Mouse (Mus musculus) heart, embryonic 10.5 days (tissue): ENCODE measurements at regions not wholly inside any gene's neighbourhood (a gene's known extent, or its start where the extent isn't known, plus 50 kb on each side); places are given as distances from the start of the nearest gene placed in this dataset.

Source experiments
- DNase-seq: peaks from one replicate; pipeline ENCODE4 v3.0.0-alpha.2; 2017; ENCODE audit warnings: low spot score
- H3K27ac ChIP-seq: fragments of 300-500 bp; sonication (generic); 2 replicates; pipeline ENCODE4 v1.5.1; 2016; ENCODE audit warnings: mild to moderate bottlenecking
- H3K27me3 ChIP-seq: fragments of 300-500 bp; sonication (generic); 2 replicates; pipeline ENCODE4 v1.6.1; 2016; ENCODE audit warnings: mild to moderate bottlenecking; ENCODE audit not compliant: poor library complexity, insufficient read depth, severe bottlenecking
- H3K36me3 ChIP-seq: fragments of 300-500 bp; sonication (generic); 2 replicates; pipeline ENCODE4 v1.6.1; 2016; ENCODE audit warnings: mild to moderate bottlenecking, moderate library complexity
- H3K4me1 ChIP-seq: fragments of 300-500 bp; sonication (generic); 2 replicates; pipeline ENCODE4 v1.6.1; 2016; ENCODE audit warnings: mild to moderate bottlenecking
- H3K4me3 ChIP-seq: fragments of 300-500 bp; sonication (generic); 2 replicates; pipeline ENCODE4 v1.5.1; 2016; ENCODE audit warnings: mild to moderate bottlenecking, moderate library complexity
- H3K9me3 ChIP-seq: fragments of 300-500 bp; sonication (generic); 2 replicates; pipeline ENCODE4 v1.6.1; 2016; ENCODE audit warnings: mild to moderate bottlenecking, moderate library complexity
- WGBS: fragments of 180-500 bp; shearing (Covaris S2); methylation state at CpG from one replicate; pipeline ENCODE4 v1.1.7; 2016; 5-methylcytosine and 5-hydroxymethylcytosine counted together

DNA sequence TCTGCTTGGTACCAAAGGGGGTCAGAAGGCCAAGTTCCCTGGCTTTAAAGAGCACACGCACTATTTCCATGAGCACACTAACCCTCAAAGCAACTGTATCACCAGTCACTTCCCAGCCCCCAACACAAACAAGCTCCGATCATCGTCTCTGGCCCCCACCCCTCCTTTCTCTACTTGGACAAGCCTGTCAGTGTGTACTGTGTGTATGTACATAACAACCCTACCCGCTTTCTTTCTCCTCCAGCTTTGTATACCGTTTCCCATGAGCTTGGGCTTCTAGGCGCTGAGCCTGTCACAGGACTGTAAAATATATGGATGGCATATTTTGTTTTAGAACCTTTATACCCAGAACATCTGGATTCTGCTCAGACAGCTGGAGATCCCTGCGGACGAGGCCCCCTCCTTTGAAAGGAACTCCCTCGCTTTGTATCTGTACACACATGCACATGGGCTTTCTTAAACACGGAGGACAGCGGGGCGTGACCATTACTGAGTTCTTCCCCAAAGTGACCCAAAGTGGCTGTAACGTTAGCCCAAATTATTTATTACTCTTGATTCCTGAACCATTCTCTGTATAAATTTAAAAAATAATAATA, 95.1 kb downstream of the Cpn2 start:
- H3K4me1 ChIP-seq, result peaks cover 31% of the 10 kb centered on the region
- no peaks in the 10 kb centered on the region for H3K36me3 ChIP-seq
- 65% methylated on average over 13 of the region's 13 CpGs for WGBS
- no peaks in the 10 kb centered on the region for H3K9me3 ChIP-seq
- DNase-seq, result no peak
- 0 out of 2 replicates have a peak overlapping the region, but pooled peaks have one; percentile 32 for H3K27ac ChIP-seq
- no peak overlapping the region for H3K4me3 ChIP-seq
- H3K27me3 ChIP-seq, result peaks cover 26% of the 10 kb centered on the region; the same call in 1 of the 2 replicates

DNA sequence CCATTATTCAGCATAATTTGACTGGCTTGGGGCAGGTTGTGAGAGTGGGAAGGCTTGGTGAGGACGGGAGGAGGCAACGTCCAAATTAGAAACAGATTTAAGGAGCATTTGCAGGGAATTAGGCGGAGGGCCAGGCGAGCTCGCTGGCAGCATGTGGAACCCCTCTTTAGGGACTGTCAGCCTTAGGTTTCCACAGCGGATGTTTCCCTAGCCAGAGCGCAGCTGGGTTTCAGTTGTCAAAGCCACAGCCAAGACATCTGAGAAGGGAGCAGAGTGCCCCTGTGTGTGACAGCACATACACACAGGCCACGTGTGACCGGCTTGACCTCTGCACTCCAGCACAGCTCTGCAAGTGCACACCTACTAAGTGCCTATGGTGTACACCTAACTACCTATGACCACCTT, 94.5 kb downstream of the Cpn2 start:
- Histone ChIP-seq H3K9me3 (no peaks in the 10 kb centered on the region), H3K27me3 (peaks cover 26% of the 10 kb centered on the region; the same call in 1 of the 2 replicates), H3K27ac (no peak overlapping the region), H3K36me3 (no peaks in the 10 kb centered on the region), H3K4me1 (peaks cover 31% of the 10 kb centered on the region), H3K4me3 (no peak overlapping the region)
- WGBS, result 47% methylated on average over 9 of the region's 9 CpGs
- no peak for DNase-seq

DNA sequence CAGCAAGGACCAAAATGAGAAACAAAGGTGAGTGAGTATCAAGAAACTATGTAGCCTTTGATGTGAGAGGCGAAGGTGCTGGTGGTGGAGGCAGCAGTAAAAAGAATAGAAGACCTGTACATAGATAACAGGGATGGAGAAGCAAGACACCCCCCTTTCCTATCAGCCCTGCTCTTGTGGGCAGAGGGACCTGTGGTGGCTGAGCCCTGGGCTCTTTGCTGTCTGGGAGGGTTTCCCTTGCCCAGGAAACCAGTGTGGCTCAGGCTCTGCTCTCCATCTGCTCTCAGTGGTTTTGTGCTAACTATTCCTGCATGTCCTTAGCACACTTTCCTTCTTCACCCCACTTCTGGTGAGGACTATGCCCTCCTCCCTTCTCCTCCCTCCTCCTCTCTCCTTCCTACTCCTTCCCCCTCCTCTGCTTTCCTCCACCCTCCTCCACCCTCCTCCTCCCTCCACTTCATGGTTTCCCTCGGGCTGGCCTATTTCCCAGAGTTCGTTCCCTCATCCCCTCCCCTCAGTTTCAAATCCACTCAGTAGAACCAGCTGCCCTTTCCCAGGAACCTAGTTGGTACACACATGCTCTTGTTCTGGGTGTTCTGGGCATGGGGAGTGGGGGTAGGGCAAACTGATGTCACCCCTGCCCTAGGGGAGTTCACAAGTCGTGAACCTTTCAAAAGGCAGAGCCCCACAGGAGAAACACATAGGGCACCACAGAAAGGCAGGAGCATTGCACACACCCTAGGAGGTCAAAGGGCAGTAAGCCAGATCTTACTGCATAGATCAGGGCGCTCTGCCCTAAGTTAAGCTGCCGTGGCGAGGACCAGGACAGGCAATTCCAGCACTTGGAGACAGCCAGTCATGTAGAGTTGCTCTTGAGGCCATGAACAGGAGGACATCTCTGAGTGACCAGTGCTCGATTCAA, 93.1 kb downstream of the Cpn2 start:
- Histone ChIP-seq H3K4me1 (peaks cover 37% of the 10 kb centered on the region), H3K27ac (0 out of 2 replicates have a peak overlapping the region, but pooled peaks have one; percentile 47), H3K4me3 (no peak overlapping the region), H3K9me3 (no peaks in the 10 kb centered on the region), H3K27me3 (peaks cover 26% of the 10 kb centered on the region; the same call in 1 of the 2 replicates), H3K36me3 (no peaks in the 10 kb centered on the region)
- 62% methylated on average over 8 of the region's 8 CpGs for WGBS
- no peak for DNase-seq

DNA sequence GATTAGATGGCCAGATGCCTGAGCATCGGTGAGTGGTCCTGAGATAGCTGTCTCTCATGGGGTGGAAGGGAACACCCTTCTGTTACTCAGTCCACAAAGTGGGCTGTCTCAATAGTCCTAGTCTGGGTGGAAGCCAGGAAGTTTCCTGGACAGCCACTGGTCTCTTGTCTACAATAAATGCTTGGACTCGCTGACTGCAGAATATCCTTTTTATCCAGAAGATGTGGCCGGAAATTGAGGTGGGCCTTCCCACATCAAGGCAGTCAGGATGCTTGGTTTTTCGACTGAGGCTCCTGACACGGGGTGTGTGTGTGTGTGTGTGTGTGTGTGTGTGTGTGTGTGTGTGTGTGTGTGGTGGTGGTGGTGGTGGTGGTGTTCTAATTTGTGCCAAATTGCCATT, 91.0 kb downstream of the Cpn2 start:
- 91% methylated on average over 5 of the region's 5 CpGs for WGBS
- H3K9me3 ChIP-seq, result no peaks in the 10 kb centered on the region
- no peak overlapping the region for H3K27ac ChIP-seq
- peaks cover 45% of the 10 kb centered on the region for H3K4me1 ChIP-seq
- DNase-seq, result no peak
- H3K4me3 ChIP-seq, result no peak overlapping the region
- no peaks in the 10 kb centered on the region for H3K36me3 ChIP-seq
- H3K27me3 ChIP-seq, result peaks cover 28% of the 10 kb centered on the region

DNA sequence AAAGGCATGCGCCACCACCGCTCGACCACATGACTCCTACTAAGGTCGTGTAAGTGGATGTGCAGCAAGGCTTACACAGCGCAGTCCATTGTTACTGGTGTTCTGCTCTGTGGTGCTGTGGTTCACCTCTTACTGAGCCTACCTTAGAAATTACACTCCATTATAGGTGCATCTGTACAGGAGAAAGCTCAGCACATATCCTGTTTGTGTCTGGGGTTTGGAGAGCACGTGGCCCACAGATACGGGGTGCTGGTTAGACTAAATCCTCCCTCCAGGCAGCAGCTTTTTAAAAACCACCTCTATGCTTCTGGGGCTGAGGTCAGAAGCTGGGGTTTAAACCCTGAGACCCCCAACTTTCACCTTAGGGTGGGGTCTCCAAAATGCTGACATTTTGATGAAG, 89.5 kb downstream of the Cpn2 start:
- no peak for DNase-seq
- peaks cover 30% of the 10 kb centered on the region for H3K4me1 ChIP-seq
- peaks cover 21% of the 10 kb centered on the region for H3K27me3 ChIP-seq
- no peaks in the 10 kb centered on the region for H3K9me3 ChIP-seq
- no peak overlapping the region for H3K4me3 ChIP-seq
- WGBS, result 88% methylated on average over 7 of the region's 7 CpGs
- H3K36me3 ChIP-seq, result no peaks in the 10 kb centered on the region
- no peak overlapping the region for H3K27ac ChIP-seq

DNA sequence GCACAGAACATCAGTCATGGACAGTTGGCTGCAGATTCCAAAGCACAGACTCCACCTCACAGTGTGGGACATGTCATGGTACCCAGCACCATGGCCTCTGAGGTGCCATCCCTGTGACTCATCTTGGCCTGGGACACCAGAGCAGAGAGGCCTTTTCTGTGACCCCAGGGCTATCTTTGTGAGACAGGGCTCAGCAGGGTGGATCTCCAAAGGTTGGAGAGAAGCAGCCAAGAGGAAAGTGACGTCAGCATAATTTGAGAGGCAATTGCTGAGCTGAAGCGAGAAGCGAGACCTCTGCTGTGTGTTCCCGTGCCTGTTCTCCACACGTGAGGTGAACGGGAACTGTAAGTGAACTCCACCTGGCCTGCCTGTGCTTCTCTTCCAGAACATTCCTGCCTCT, 88.7 kb downstream of the Cpn2 start:
- H3K27ac ChIP-seq, result no peak overlapping the region
- H3K27me3 ChIP-seq, result peaks cover 26% of the 10 kb centered on the region
- WGBS, result 70% methylated on average over 6 of the region's 6 CpGs
- H3K9me3 ChIP-seq, result no peaks in the 10 kb centered on the region
- DNase-seq, result no peak
- no peaks in the 10 kb centered on the region for H3K36me3 ChIP-seq
- H3K4me1 ChIP-seq, result peaks cover 28% of the 10 kb centered on the region
- H3K4me3 ChIP-seq, result no peak overlapping the region

DNA sequence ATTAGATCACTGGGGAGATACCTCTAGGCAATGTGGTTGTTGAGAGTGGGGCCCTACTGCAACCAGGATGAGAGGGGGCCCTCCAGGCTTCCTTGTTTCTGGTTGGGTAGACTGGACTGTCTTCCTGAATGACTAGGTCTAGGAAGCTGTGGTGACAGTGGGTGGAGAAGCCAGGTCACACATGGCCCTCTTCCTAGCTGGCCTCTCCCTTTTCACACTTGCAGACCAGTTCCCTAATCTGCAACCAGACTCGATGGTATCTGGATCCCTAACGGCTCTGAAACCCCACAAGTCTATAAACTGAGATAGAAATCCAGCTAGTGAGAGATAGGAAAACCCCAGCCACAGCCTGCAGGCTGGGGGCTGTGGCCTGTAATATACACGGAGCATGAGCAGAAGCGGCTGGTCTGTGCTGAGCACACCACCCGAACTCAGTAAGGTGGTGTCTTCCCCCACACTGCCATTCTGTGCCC, 87.8 kb downstream of the Cpn2 start:
- no peak for DNase-seq
- H3K9me3 ChIP-seq, result no peaks in the 10 kb centered on the region
- H3K27me3 ChIP-seq, result peaks cover 20% of the 10 kb centered on the region
- H3K27ac ChIP-seq, result no peak overlapping the region
- H3K36me3 ChIP-seq, result no peaks in the 10 kb centered on the region
- WGBS, result 48% methylated on average over 5 of the region's 5 CpGs
- H3K4me3 ChIP-seq, result no peak overlapping the region
- peaks cover 26% of the 10 kb centered on the region for H3K4me1 ChIP-seq

DNA sequence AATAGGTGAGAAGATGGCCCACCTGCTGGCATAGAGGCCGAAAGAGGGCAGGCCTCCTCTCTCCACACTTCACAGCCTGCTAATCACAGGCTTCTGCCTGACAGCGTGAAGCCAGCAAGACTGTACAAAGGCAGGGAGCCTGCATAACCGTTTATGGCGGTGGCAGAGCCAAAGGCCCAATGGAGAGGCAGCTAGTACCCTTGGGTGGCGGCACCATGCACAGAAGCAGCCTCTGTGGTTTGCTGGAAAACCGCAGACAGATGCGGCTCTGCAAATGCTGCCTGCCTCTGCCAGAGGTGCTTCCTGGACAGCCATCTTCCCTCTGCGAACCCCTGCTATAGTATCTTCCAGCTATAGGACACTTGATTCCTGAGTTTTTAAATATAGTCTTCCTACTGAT, 86.2 kb downstream of the Cpn2 start:
- DNase-seq, result no peak
- Histone ChIP-seq H3K9me3 (no peaks in the 10 kb centered on the region), H3K27ac (no peak overlapping the region), H3K27me3 (peaks cover 28% of the 10 kb centered on the region), H3K4me3 (no peak overlapping the region), H3K36me3 (no peaks in the 10 kb centered on the region), H3K4me1 (peaks cover 37% of the 10 kb centered on the region)
- WGBS, result 69% methylated on average over 8 of the region's 8 CpGs

DNA sequence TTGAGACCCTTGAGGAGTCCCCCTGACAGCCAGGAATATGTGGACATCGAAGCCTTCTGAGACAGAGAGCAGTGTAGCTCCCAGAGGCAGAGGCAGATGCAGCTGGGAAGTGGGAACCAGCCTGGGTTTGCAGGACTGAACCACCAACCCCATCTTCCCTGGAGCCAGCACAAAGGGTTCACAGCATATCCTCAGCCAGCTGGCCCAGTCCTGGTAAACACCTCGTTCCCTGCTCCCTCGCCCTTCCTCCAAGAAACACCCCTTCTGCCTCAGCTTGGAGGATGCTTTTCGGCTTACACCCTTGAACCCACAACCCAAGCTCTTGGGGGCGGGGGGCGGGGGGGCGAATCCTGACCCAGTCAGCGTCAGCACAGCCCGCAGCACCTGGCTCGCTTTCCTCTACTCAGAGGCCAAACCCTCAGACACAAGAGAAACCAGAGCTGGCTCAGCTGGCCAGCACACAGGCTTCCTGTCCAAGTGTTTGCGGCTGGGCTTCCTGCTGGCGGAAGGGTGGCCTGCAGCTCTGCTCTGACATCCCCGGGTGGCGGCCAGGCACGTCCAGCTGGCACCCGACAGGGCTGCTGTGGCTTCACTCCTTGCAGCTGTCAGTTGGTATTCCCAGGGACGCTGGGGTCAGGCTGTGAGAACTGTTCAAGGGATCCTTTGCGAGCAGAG, 82.6 kb downstream of the Cpn2 start:
- Histone ChIP-seq H3K27ac (peak overlapping the region; percentile 82), H3K27me3 (peaks cover 49% of the 10 kb centered on the region), H3K9me3 (no peaks in the 10 kb centered on the region), H3K36me3 (no peaks in the 10 kb centered on the region), H3K4me3 (peak overlapping the region; percentile 16), H3K4me1 (peaks cover 56% of the 10 kb centered on the region)
- DNase-seq, result no peak
- WGBS, result 18% methylated on average over 18 of the region's 18 CpGs

DNA sequence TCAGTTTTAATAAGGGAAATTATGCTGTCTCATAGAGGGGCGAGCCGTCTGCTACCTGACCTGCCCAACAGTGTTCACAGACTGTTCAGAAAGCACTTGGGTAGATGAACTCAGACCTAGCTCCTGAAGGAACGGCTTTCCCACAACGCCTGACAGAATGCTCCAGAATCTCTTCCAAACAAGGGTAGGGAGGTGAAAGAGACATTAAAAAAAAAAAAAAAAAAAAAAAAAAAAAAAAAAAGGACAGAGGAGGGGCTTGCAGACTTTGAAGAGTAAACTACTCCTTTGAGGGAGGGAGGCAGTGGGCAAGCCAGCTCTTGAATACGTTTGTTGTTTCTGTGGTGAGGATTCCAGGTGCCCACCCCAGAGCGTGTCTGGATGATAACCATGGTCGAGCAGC, 81.6 kb downstream of the Cpn2 start:
- H3K36me3 ChIP-seq, result no peaks in the 10 kb centered on the region
- peaks cover 60% of the 10 kb centered on the region for H3K4me1 ChIP-seq
- H3K27ac ChIP-seq, result no peak overlapping the region; the same call in 1 of the 2 replicates
- 55% methylated on average over 7 of the region's 7 CpGs for WGBS
- H3K9me3 ChIP-seq, result no peaks in the 10 kb centered on the region
- DNase-seq, result no peak
- no peak overlapping the region for H3K4me3 ChIP-seq
- peaks cover 49% of the 10 kb centered on the region for H3K27me3 ChIP-seq

DNA sequence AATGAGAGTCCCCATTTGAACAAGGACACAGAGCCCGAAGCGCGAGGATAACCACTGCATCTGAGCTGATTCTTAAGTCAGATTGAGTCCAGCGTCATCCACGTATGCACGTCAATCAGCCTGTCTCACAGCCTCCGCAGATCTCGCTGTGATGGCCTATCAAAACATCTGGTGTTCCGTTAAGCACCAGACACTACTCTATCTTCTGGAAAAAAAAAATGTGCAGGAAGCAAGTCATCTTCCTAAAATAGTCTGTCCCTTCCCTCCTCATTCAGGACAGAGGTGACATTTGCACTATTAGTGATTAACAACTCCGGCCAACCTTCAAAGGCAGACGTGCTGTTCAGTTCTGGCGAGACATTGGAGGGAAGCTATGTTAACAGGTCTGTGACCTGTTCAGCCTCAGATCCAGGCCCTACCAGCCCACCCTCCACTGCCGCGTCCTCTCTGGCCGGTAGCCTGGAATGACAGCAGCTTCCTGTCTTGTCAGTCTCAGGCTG, 81.0 kb downstream of the Cpn2 start:
- H3K4me3 ChIP-seq, result no peak overlapping the region
- H3K4me1 ChIP-seq, result peaks cover 62% of the 10 kb centered on the region
- no peaks in the 10 kb centered on the region for H3K36me3 ChIP-seq
- H3K27me3 ChIP-seq, result peaks cover 52% of the 10 kb centered on the region
- H3K27ac ChIP-seq, result peak overlapping the region; percentile 88
- 29% methylated on average over 15 of the region's 15 CpGs for WGBS
- no peak for DNase-seq
- no peaks in the 10 kb centered on the region for H3K9me3 ChIP-seq

DNA sequence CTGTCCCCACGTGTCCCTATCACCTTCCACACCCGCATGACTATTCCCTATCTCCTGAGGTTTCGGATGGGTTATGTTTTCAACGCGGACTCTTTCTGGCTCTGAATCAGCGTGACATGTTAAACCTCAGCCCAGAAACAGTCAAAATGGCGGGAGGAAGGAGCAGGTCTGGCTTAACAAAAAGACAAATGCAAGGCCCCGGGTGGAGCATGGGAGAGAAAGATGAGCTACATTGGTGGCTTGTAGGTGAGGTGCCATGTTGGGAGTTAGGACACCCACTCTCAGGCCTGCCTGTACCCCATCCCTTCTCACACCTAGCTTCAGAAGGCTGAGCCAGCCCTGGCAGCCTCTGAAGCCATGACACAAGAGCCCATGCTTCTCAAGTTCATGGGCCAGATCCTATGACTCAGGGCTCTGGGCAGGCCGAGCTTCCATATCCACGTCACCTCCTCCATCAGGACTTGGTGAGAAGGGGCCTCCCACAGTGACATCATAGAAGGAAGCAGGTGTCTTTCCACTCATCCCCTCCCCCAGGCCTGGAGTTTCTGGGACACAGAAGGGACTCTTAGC, 80.5 kb downstream of the Cpn2 start:
- no peak for DNase-seq
- 35% methylated on average over 10 of the region's 10 CpGs for WGBS
- Histone ChIP-seq H3K27ac (peak overlapping the region; percentile 88), H3K27me3 (peaks cover 57% of the 10 kb centered on the region), H3K36me3 (no peaks in the 10 kb centered on the region), H3K9me3 (no peaks in the 10 kb centered on the region), H3K4me1 (peaks cover 66% of the 10 kb centered on the region), H3K4me3 (no peak overlapping the region)
